Mouse (Mus musculus) MEL (cell line): ENCODE results near the gene Synrg. TPM values are rescaled to one million over a fixed set of nuclear protein-coding genes. Genes with fewer than 3 reads are reported as not detected.

ENCODE experiments used
- DNase-seq: peaks from one replicate; pipeline ENCODE4 v3.0.0; 2011; ENCODE audit warnings: low read depth, low spot score
- H3K27ac ChIP-seq: 2 replicates; pipeline ENCODE4 v1.5.1; 2012; ENCODE audit warnings: low read depth, mild to moderate bottlenecking, control low read depth, low read length, moderate library complexity; ENCODE audit not compliant: control insufficient read depth
- H3K27me3 ChIP-seq, 2 experiments: fragments of 150-350 bp in 1 of 2; sonication (generic) in 1 of 2; 2 replicates each; pipeline ENCODE4 v1.6.1; 2012; ENCODE audit warnings: low read length in 2 of 2, mild to moderate bottlenecking in 2 of 2, improper control_type of control experiment in 1 of 2, moderate library complexity in 1 of 2; ENCODE audit not compliant: insufficient read depth in 2 of 2, control insufficient read depth in 1 of 2
- H3K36me3 ChIP-seq, 2 experiments: 2 replicates each; pipeline ENCODE4 v1.6.1; 2012 to 2014; ENCODE audit warnings: low read length in 2 of 2, improper control_type of control experiment in 1 of 2, inconsistent platforms in 1 of 2, mild to moderate bottlenecking in 1 of 2; ENCODE audit not compliant: insufficient read depth in 2 of 2, control insufficient read depth in 1 of 2
- H3K4me1 ChIP-seq, 2 experiments: fragments of 150-350 bp in 1 of 2; sonication (generic) in 1 of 2; 2 replicates each; pipeline ENCODE4 v1.6.1; 2012; ENCODE audit warnings: low read length in 2 of 2, improper control_type of control experiment in 1 of 2, mild to moderate bottlenecking in 1 of 2; ENCODE audit not compliant: insufficient read depth in 2 of 2, control insufficient read depth in 1 of 2
- H3K4me3 ChIP-seq, 2 experiments: fragments of 150-350 bp in 1 of 2; sonication (generic) in 1 of 2; 2 replicates each; pipeline ENCODE4 v1.5.1; 2012; ENCODE audit warnings: low read depth in 2 of 2, low read length in 2 of 2, mild to moderate bottlenecking in 2 of 2, moderate library complexity in 2 of 2, control low read depth in 1 of 2, improper control_type of control experiment in 1 of 2; ENCODE audit not compliant: control insufficient read depth in 1 of 2, insufficient read depth in 1 of 2
- H3K79me2 ChIP-seq: 2 replicates; pipeline ENCODE4 v1.6.1; 2012; ENCODE audit warnings: mild to moderate bottlenecking, low read length, moderate library complexity; ENCODE audit not compliant: control insufficient read depth, poor library complexity, insufficient read depth
- H3K9ac ChIP-seq: 2 replicates; pipeline ENCODE4 v1.6.1; 2012; ENCODE audit warnings: low read depth, mild to moderate bottlenecking, control low read depth, low read length, moderate library complexity; ENCODE audit not compliant: control insufficient read depth, poor library complexity, severe bottlenecking
- H3K9me3 ChIP-seq: fragments of 150-350 bp; sonication (generic); replicated peaks from 2 replicates; pipeline ENCODE4 v1.6.1; 2012; ENCODE audit warnings: mild to moderate bottlenecking, low read length, improper control_type of control experiment, moderate library complexity; ENCODE audit not compliant: insufficient read depth
- BHLHE40 ChIP-seq: IDR thresholded peaks from 2 replicates; pipeline ENCODE4 v1.6.1; 2012; ENCODE audit warnings: low read depth, mild to moderate bottlenecking, inconsistent platforms, low read length, improper control_type of control experiment, borderline replicate concordance
- CHD1 ChIP-seq: IDR thresholded peaks from 2 replicates; pipeline ENCODE4 v1.6.1; 2012; ENCODE audit warnings: low read depth, mild to moderate bottlenecking, inconsistent platforms, low read length, improper control_type of control experiment
- CTCF ChIP-seq, 3 experiments: IDR thresholded peaks in 2 of 3; conservative IDR thresholded peaks in 1 of 3; 2 replicates each; pipeline ENCODE4 v1.5.1; 2011 to 2012; ENCODE audit warnings: low read length in 3 of 3, low read depth in 2 of 3, mild to moderate bottlenecking in 2 of 3, improper control_type of control experiment in 1 of 3, inconsistent platforms in 1 of 3, mixed read lengths in 1 of 3, moderate library complexity in 1 of 3; ENCODE audit not compliant: control insufficient read depth in 1 of 3, insufficient read depth in 1 of 3, poor library complexity in 1 of 3, severe bottlenecking in 1 of 3
- E2F4 ChIP-seq: IDR thresholded peaks from 2 replicates; pipeline ENCODE4 v1.6.1; 2011; ENCODE audit warnings: low read depth, low read length, improper control_type of control experiment, borderline replicate concordance
- EP300 ChIP-seq, 2 experiments: IDR thresholded peaks; 2 replicates each; pipeline ENCODE4 v1.6.1; 2011; ENCODE audit warnings: improper control_type of control experiment in 2 of 2, low read length in 2 of 2, low read depth in 1 of 2, mild to moderate bottlenecking in 1 of 2
- GATA1 ChIP-seq: IDR thresholded peaks from 2 replicates; pipeline ENCODE4 v1.6.1; 2011; ENCODE audit warnings: low read depth, low read length, improper control_type of control experiment
- HCFC1 ChIP-seq: IDR thresholded peaks from 2 replicates; pipeline ENCODE4 v1.6.1; 2012; ENCODE audit warnings: low read depth, mild to moderate bottlenecking, inconsistent platforms, low read length, improper control_type of control experiment, moderate library complexity
- JUND ChIP-seq: IDR thresholded peaks from 2 replicates; pipeline ENCODE4 v1.6.1; 2011; ENCODE audit warnings: low read depth, mild to moderate bottlenecking, improper control_type of control experiment, low read length
- KAT2A ChIP-seq: conservative IDR thresholded peaks from 2 replicates; pipeline ENCODE4 v1.6.1; 2012; ENCODE audit warnings: low read depth, low read length, improper control_type of control experiment, inconsistent platforms
- MAFK ChIP-seq: IDR thresholded peaks from 2 replicates; pipeline ENCODE4 v1.6.1; 2011; ENCODE audit warnings: low read depth, mild to moderate bottlenecking, low read length, improper control_type of control experiment, borderline replicate concordance
- MEF2A ChIP-seq: IDR thresholded peaks from 2 replicates; pipeline ENCODE4 v1.6.1; 2014; ENCODE audit warnings: low read depth, mild to moderate bottlenecking, inconsistent platforms, low read length, improper control_type of control experiment; ENCODE audit not compliant: poor library complexity, insufficient replicate concordance, severe bottlenecking; ENCODE audit errors: extremely low read depth
- MXI1 ChIP-seq: IDR thresholded peaks from 2 replicates; pipeline ENCODE4 v1.6.1; 2011; ENCODE audit warnings: mild to moderate bottlenecking, low read depth, low read length, improper control_type of control experiment
- MYB ChIP-seq: IDR thresholded peaks from 2 replicates; pipeline ENCODE4 v1.6.1; 2011; ENCODE audit warnings: mild to moderate bottlenecking, low read depth, low read length, improper control_type of control experiment
- POLR2A ChIP-seq, 2 experiments: IDR thresholded peaks; 2 replicates each; pipeline ENCODE4 v1.6.1; 2011 to 2012; ENCODE audit warnings: low read length in 2 of 2, mild to moderate bottlenecking in 2 of 2, control low read depth in 1 of 2, improper control_type of control experiment in 1 of 2, low read depth in 1 of 2, moderate library complexity in 1 of 2; ENCODE audit not compliant: control insufficient read depth in 1 of 2, insufficient read depth in 1 of 2, poor library complexity in 1 of 2
- POLR2AphosphoS5 ChIP-seq: IDR thresholded peaks from 2 replicates; pipeline ENCODE4 v1.6.1; 2012; ENCODE audit warnings: low read depth, borderline replicate concordance, mild to moderate bottlenecking, inconsistent platforms, low read length, moderate library complexity, mixed read lengths
- SIN3A ChIP-seq: IDR thresholded peaks from 2 replicates; pipeline ENCODE4 v1.6.1; 2012; ENCODE audit warnings: low read length, improper control_type of control experiment, inconsistent platforms
- TAL1 ChIP-seq: IDR thresholded peaks from 2 replicates; pipeline ENCODE4 v1.6.1; 2012; ENCODE audit warnings: mild to moderate bottlenecking, inconsistent platforms, low read length, moderate library complexity, mixed read lengths
- TBP ChIP-seq: IDR thresholded peaks from 2 replicates; pipeline ENCODE4 v1.8.0; 2011; ENCODE audit warnings: low read depth, low read length, improper control_type of control experiment
- UBTF ChIP-seq: IDR thresholded peaks from 2 replicates; pipeline ENCODE4 v1.6.1; 2012; ENCODE audit warnings: low read depth, mild to moderate bottlenecking, inconsistent platforms, low read length, improper control_type of control experiment, moderate library complexity, borderline replicate concordance; ENCODE audit not compliant: insufficient read depth
- USF1 ChIP-seq: IDR thresholded peaks from 2 replicates; pipeline ENCODE4 v1.6.1; 2014; ENCODE audit warnings: low read depth, mild to moderate bottlenecking, inconsistent platforms, low read length, improper control_type of control experiment, moderate library complexity
- USF2 ChIP-seq, 2 experiments: IDR thresholded peaks; 2 replicates each; pipeline ENCODE4 v1.6.1; 2011 to 2012; ENCODE audit warnings: improper control_type of control experiment in 2 of 2, low read length in 2 of 2, borderline replicate concordance in 1 of 2, inconsistent platforms in 1 of 2, low read depth in 1 of 2, mild to moderate bottlenecking in 1 of 2; ENCODE audit not compliant: insufficient read depth in 1 of 2
- ZC3H11A ChIP-seq: IDR thresholded peaks from 2 replicates; pipeline ENCODE4 v1.6.1; 2012; ENCODE audit warnings: low read depth, mild to moderate bottlenecking, inconsistent platforms, low read length, improper control_type of control experiment
- ZNF384 ChIP-seq: IDR thresholded peaks from 2 replicates; pipeline ENCODE4 v1.6.1; 2012; ENCODE audit warnings: low read depth, mild to moderate bottlenecking, inconsistent platforms, low read length, improper control_type of control experiment
- polyA plus RNA-seq, 2 experiments: library from polyadenylated mRNA; stranded (reverse) in 1 of 2; unstranded in 1 of 2; fragments of >175 nt in 1 of 2; fragments of >200 nt in 1 of 2; gene quantifications; 2 replicates each; pipeline versions ENCODE4 v1.2.1 to v1.2.4; 2012; ENCODE audit warnings: low replicate concordance in 2 of 2, low read depth in 1 of 2; ENCODE audit not compliant: insufficient read length in 2 of 2, insufficient read depth in 1 of 2, missing spikeins in 1 of 2
- total RNA-seq: library from RNA; depleted of rRNA; stranded (reverse); fragments of 300-350 nt; gene quantifications from 2 replicates; pipeline ENCODE4 v1.2.3, GENCODE M21; 2012

Gene Synrg
- total and polyA plus RNA-seq, 3 experiments: 24.7 to 75.3 (median 26.4) TPM

- TF ChIP-seq MEF2A (no peak), SIN3A (no peak), ZNF384 (no peak), BHLHE40 (no peak), MYB (no peak), MXI1 (no peak), USF2 (IDR thresholded peaks at IDR 0.05; ENCODE audit: borderline replicate concordance in 1 of 2, insufficient read depth in 1 of 2, low read depth in 1 of 2, low read length in 2 of 2) (no peak), TBP (no peak), HCFC1 (no peak), CTCF (IDR thresholded peaks at IDR 0.05 in 2 of 3, conservative IDR thresholded peaks at IDR 0.05 in 1 of 3; ENCODE audit: control insufficient read depth in 1 of 3, insufficient read depth in 1 of 3, low read depth in 2 of 3, low read length in 3 of 3, poor library complexity in 1 of 3, severe bottlenecking in 1 of 3) (no peak), CHD1 (no peak), JUND (no peak), ZC3H11A (no peak), E2F4 (no peak), UBTF (no peak), POLR2AphosphoS5 (no peak)
- no peaks in the 10 kb centered on the region; a peak in 1 of 4 replicates for H3K36me3 ChIP-seq
- no peak overlapping the region for H3K4me3 ChIP-seq
- H3K4me1 ChIP-seq: no peaks in the 10 kb centered on the region
- H3K27ac ChIP-seq: no peak overlapping the region
- no peaks in the 10 kb centered on the region for H3K27me3 ChIP-seq
- no peak for DNase-seq
- no peaks in the 10 kb centered on the region for H3K79me2 ChIP-seq
- no peaks in the 10 kb centered on the region for H3K9me3 ChIP-seq
- H3K9ac ChIP-seq: no peak overlapping the region
Measured at GRCm38 (mm10) chr11:84080327-84080726, 116.1 kb downstream of the Synrg start.

- Histone ChIP-seq H3K9me3 (no peaks in the 10 kb centered on the region), H3K4me1 (no peaks in the 10 kb centered on the region), H3K79me2 (no peaks in the 10 kb centered on the region), H3K36me3 (peaks cover 0 to 2% of the 10 kb centered on the region in 2 experiments; a peak in 1 of 4 replicates), H3K4me3 (no peak overlapping the region), H3K27ac (no peak overlapping the region), H3K27me3 (no peaks in the 10 kb centered on the region), H3K9ac (no peak overlapping the region)
- no peak for DNase-seq
- TF ChIP-seq GATA1 (no peak), POLR2AphosphoS5 (no peak), MEF2A (no peak), POLR2A (IDR thresholded peaks at IDR 0.05; ENCODE audit: control insufficient read depth in 1 of 2, insufficient read depth in 1 of 2, low read depth in 1 of 2, low read length in 2 of 2, poor library complexity in 1 of 2) (no peak), USF1 (no peak), TAL1 (no peak), MAFK (no peak), BHLHE40 (no peak), KAT2A (no peak), EP300 (IDR thresholded peaks at IDR 0.05; ENCODE audit: low read depth in 1 of 2, low read length in 2 of 2) (no peak), HCFC1 (no peak)
Measured at GRCm38 (mm10) chr11:84081901-84082300, 117.7 kb downstream of the Synrg start.
